Mouse (Mus musculus): ENCODE data around the gene Fndc9. TPM values are rescaled to one million over a fixed set of nuclear protein-coding genes. Genes with fewer than 3 reads are reported as not detected.

Gene Fndc9
- polyA plus RNA-seq (2012; ENCODE audit: low replicate concordance): not detected in 2 replicates

GRCm38 (mm10) chr11:46235334-46235733 is at the start of gene Fndc9:
Gene Fndc9 (plus strand): TSS chr11:46235531.

Other genes starting within 250 kb of the Fndc9 start
- gene Gm12166, start 183.2 kb upstream of the Fndc9 start, polyA plus RNA-seq (2012; ENCODE audit: low replicate concordance): 0.33 TPM in 1 of 2 replicates, not detected in the other
- gene Adam19, start 179.5 kb upstream of the Fndc9 start, polyA plus RNA-seq (2012; ENCODE audit: low replicate concordance): 30.1 and 81.4 TPM in 2 replicates
- not detected in 2 replicates for gene Nipal4, start 69.0 kb upstream of the Fndc9 start, polyA plus RNA-seq (2012; ENCODE audit: low replicate concordance)
- gene Cyfip2, start 77.3 kb downstream of the Fndc9 start, polyA plus RNA-seq (2012; ENCODE audit: low replicate concordance): 5.7 and 5.9 TPM in 2 replicates
- 0.25 and 2.1 TPM in 2 replicates for gene Itk, start 154.0 kb downstream of the Fndc9 start, polyA plus RNA-seq (2012; ENCODE audit: low replicate concordance)
- gene Fam71b, start 161.0 kb downstream of the Fndc9 start, polyA plus RNA-seq (2012; ENCODE audit: low replicate concordance): 0.26 TPM in 1 of 2 replicates, not detected in the other
- gene Med7, start 201.4 kb downstream of the Fndc9 start, polyA plus RNA-seq (2012; ENCODE audit: low replicate concordance): 134 and 269 TPM in 2 replicates
- gene Havcr2, start 219.4 kb downstream of the Fndc9 start, polyA plus RNA-seq (2012; ENCODE audit: low replicate concordance): 0.11 TPM in 2 replicates

Measured in leukemia stem cell, adult 10-12 weeks (primary cell).